Mouse (Mus musculus) midbrain, embryonic 15.5 days (tissue): ENCODE measurements around the gene Haghl. TPM values are rescaled to one million over a fixed set of nuclear protein-coding genes. Genes with fewer than 3 reads are reported as not detected.
"Not testable (repeated sequence)": the region's sequence is repeated elsewhere in the genome, so short reads cannot be mapped to it uniquely, and the experiment has no call there.

Experiments used
- ATAC-seq: fragments of 200-750 bp; cut with Nextera tagmentation; replicated peaks from 2 replicates; pipeline ENCODE4 v1.8.0; 2017; ENCODE audit warnings: moderate TSS enrichment
- H3K27ac ChIP-seq: fragments of 300-500 bp; sonication (generic); 2 replicates; pipeline ENCODE4 v1.5.1; 2015; ENCODE audit warnings: mild to moderate bottlenecking, inconsistent platforms
- H3K27me3 ChIP-seq: fragments of 300-500 bp; sonication (generic); replicated peaks from 2 replicates; pipeline ENCODE4 v1.6.1; 2015; ENCODE audit warnings: inconsistent platforms
- H3K36me3 ChIP-seq: fragments of 300-500 bp; sonication (generic); replicated peaks from 2 replicates; pipeline ENCODE4 v1.6.1; 2015; ENCODE audit warnings: inconsistent platforms
- H3K4me1 ChIP-seq: fragments of 300-500 bp; sonication (generic); 2 replicates; pipeline ENCODE4 v1.6.1; 2015; ENCODE audit warnings: inconsistent platforms
- H3K4me2 ChIP-seq: fragments of 300-500 bp; sonication (generic); 2 replicates; pipeline ENCODE4 v1.6.1; 2015; ENCODE audit warnings: inconsistent platforms, mild to moderate bottlenecking, moderate library complexity
- H3K4me3 ChIP-seq: fragments of 300-500 bp; sonication (generic); 2 replicates; pipeline ENCODE4 v1.5.1; 2015; ENCODE audit warnings: mild to moderate bottlenecking, inconsistent platforms
- H3K9ac ChIP-seq: fragments of 300-500 bp; sonication (generic); 2 replicates; pipeline ENCODE4 v1.6.1; 2015; ENCODE audit warnings: mild to moderate bottlenecking, inconsistent platforms
- H3K9me3 ChIP-seq: fragments of 300-500 bp; sonication (generic); 2 replicates; pipeline ENCODE4 v1.6.1; 2016; ENCODE audit warnings: inconsistent platforms
- WGBS: fragments of 180-500 bp; shearing (Covaris S2); methylation state at CpG from one replicate; pipeline ENCODE4 v1.1.7; 2015; ENCODE audit warnings: mixed read lengths; 5-methylcytosine and 5-hydroxymethylcytosine counted together
- microRNA-seq: library from miRNA; unstranded; fragments of <30 nt; microRNA quantifications from one replicate; pipeline ENCODE4, GENCODE M21; 2016
- polyA plus RNA-seq: library from polyadenylated mRNA; unstranded; fragments of >200 nt; fragmentation: Nextera tagmentation; extraction: Ambion mirVana; gene quantifications from 2 replicates; pipeline ENCODE4 v1.2.1, GENCODE M21; 2015

The Haghl gene
- polyA plus RNA-seq, 1 experiment from 2014 or later, result 160 TPM

GRCm38 (mm10) chr17:25749314-25749713 is 36.2 kb downstream of the Haghl start:
- ATAC-seq, result no peak
- Histone ChIP-seq H3K9ac (no peak overlapping the region), H3K4me3 (no peak overlapping the region), H3K27ac (no peak overlapping the region), H3K27me3 (no peaks in the 10 kb centered on the region), H3K4me1 (no peaks in the 10 kb centered on the region), H3K9me3 (no peaks in the 10 kb centered on the region), H3K36me3 (no peaks in the 10 kb centered on the region), H3K4me2 (no peak overlapping the region)
- WGBS, result 91% methylated on average over 6 of the region's 6 CpGs

GRCm38 (mm10) chr17:25748238-25748637 is 37.2 kb downstream of the Haghl start:
- H3K27ac ChIP-seq, result no peak overlapping the region

GRCm38 (mm10) chr17:25744311-25744710 is 41.2 kb downstream of the Haghl start:
- Histone ChIP-seq H3K4me2 (no peak overlapping the region), H3K36me3 (no peaks in the 10 kb centered on the region), H3K4me1 (no peaks in the 10 kb centered on the region), H3K9ac (no peak overlapping the region), H3K27me3 (no peaks in the 10 kb centered on the region), H3K9me3 (no peaks in the 10 kb centered on the region), H3K27ac (no peak overlapping the region), H3K4me3 (no peak overlapping the region)
- WGBS, result 80% methylated on average over 10 of the region's 10 CpGs
- ATAC-seq, result no peak

More at GRCm38 (mm10) chr17:25748238-25748637, 37.2 kb downstream of the Haghl start:
- H3K36me3 ChIP-seq, result no peaks in the 10 kb centered on the region
- no peaks in the 10 kb centered on the region for H3K4me1 ChIP-seq
- no peak overlapping the region for H3K4me2 ChIP-seq
- no peak overlapping the region for H3K9ac ChIP-seq
- 92% methylated on average over 4 of the region's 4 CpGs for WGBS
- no peaks in the 10 kb centered on the region for H3K9me3 ChIP-seq
- H3K27me3 ChIP-seq, result no peaks in the 10 kb centered on the region
- no peak overlapping the region for H3K4me3 ChIP-seq
- no peak for ATAC-seq

- H3K4me1 ChIP-seq, result no peaks in the 10 kb centered on the region
- H3K27ac ChIP-seq, result no peak overlapping the region
- no peaks in the 10 kb centered on the region for H3K9me3 ChIP-seq
- no peaks in the 10 kb centered on the region for H3K36me3 ChIP-seq
- no peak for ATAC-seq
- no peak overlapping the region for H3K4me2 ChIP-seq
- H3K27me3 ChIP-seq, result no peaks in the 10 kb centered on the region
- H3K4me3 ChIP-seq, result no peak overlapping the region
- WGBS, result 89% methylated on average over 9 of the region's 9 CpGs
- H3K9ac ChIP-seq, result no peak overlapping the region
Measured at GRCm38 (mm10) chr17:25743831-25744230, 41.6 kb downstream of the Haghl start.

GRCm38 (mm10) chr17:25741471-25741870 is 44.0 kb downstream of the Haghl start:
- not testable (repeated sequence) for ATAC-seq, H3K27ac ChIP-seq, H3K4me2 ChIP-seq, H3K4me3 ChIP-seq, H3K27me3 ChIP-seq, H3K9me3 ChIP-seq, H3K9ac ChIP-seq, H3K4me1 ChIP-seq, H3K36me3 ChIP-seq
- WGBS, result 70% methylated on average over 12 of the region's 12 CpGs

GRCm38 (mm10) chr17:25738861-25739260 is 46.6 kb downstream of the Haghl start:
- H3K27ac ChIP-seq, result no peak overlapping the region
- no peaks in the 10 kb centered on the region for H3K4me1 ChIP-seq
- no peak overlapping the region for H3K4me2 ChIP-seq
- H3K9me3 ChIP-seq, result no peaks in the 10 kb centered on the region
- WGBS, result 81% methylated on average over 7 of the region's 7 CpGs
- H3K36me3 ChIP-seq, result no peaks in the 10 kb centered on the region
- no peak for ATAC-seq
- no peak overlapping the region for H3K9ac ChIP-seq
- H3K4me3 ChIP-seq, result no peak overlapping the region
- no peaks in the 10 kb centered on the region for H3K27me3 ChIP-seq

- no peaks in the 10 kb centered on the region for H3K4me1 ChIP-seq
- WGBS, result 64% methylated on average over 3 of the region's 3 CpGs
- no peaks in the 10 kb centered on the region for H3K36me3 ChIP-seq
- no peak for ATAC-seq
- no peak within 1 kb of the TSS for H3K4me2 ChIP-seq
- H3K9me3 ChIP-seq, result no peaks in the 10 kb centered on the region
- no peak within 1 kb of the TSS for H3K27ac ChIP-seq
- no peak within 1 kb of the TSS for H3K4me3 ChIP-seq
- no peaks in the 10 kb centered on the region for H3K27me3 ChIP-seq
- H3K9ac ChIP-seq, result no peak within 1 kb of the TSS
Measured at GRCm38 (mm10) chr17:25735745-25736144, 49.7 kb downstream of the Haghl start, which contains the start of gene Mslnl. Gene Mslnl (plus strand): TSS chr17:25736042.

- Histone ChIP-seq H3K36me3 (no peaks in the 10 kb centered on the region), H3K27ac (no peak overlapping the region), H3K4me3 (no peak overlapping the region), H3K9ac (no peak overlapping the region), H3K4me2 (no peak overlapping the region), H3K27me3 (no peaks in the 10 kb centered on the region), H3K4me1 (no peaks in the 10 kb centered on the region), H3K9me3 (no peaks in the 10 kb centered on the region)
- 80% methylated on average over 5 of the region's 5 CpGs for WGBS
- ATAC-seq, result no peak
Measured at GRCm38 (mm10) chr17:25735246-25735645, 50.2 kb downstream of the Haghl start.

GRCm38 (mm10) chr17:25732082-25732481 is 53.4 kb downstream of the Haghl start:
- 14% methylated on average over 2 of the region's 2 CpGs for WGBS
- Histone ChIP-seq H3K27ac (no peak overlapping the region), H3K27me3 (no peaks in the 10 kb centered on the region)

More at GRCm38 (mm10) chr17:25732082-25732481, 53.4 kb downstream of the Haghl start:
- H3K4me3 ChIP-seq, result no peak overlapping the region
- no peak overlapping the region for H3K4me2 ChIP-seq
- no peaks in the 10 kb centered on the region for H3K9me3 ChIP-seq
- no peak overlapping the region for H3K9ac ChIP-seq
- H3K4me1 ChIP-seq, result peaks cover 14% of the 10 kb centered on the region
- no peaks in the 10 kb centered on the region; the same call in 1 of the 2 replicates for H3K36me3 ChIP-seq
- no peak for ATAC-seq

Small RNAs within 50 kb of the gene (microRNA-seq; reads per million reads assigned to microRNA genes)
- gene Gm25083 (not detected), gene Mir3082 (not detected), gene Mir6966 (not detected)

Other genes with a start within 250 kb of the Haghl start
- 10.7 and 15.2 TPM in 2 replicates for gene Sox8, start 215.0 kb downstream of the Haghl start, polyA plus RNA-seq
- gene Lmf1, start 206.6 kb downstream of the Haghl start, polyA plus RNA-seq, result 23.2 and 24.9 TPM in 2 replicates
- 3.5 and 4.0 TPM in 2 replicates for gene Gng13, start 68.5 kb downstream of the Haghl start, polyA plus RNA-seq
- 5.7 and 6.3 TPM in 2 replicates for gene Chtf18, start 58.3 kb downstream of the Haghl start, polyA plus RNA-seq
- 27.7 and 30.5 TPM in 2 replicates for gene Rpusd1, start 58.0 kb downstream of the Haghl start, polyA plus RNA-seq
- not detected in 2 replicates for gene Mslnl, start 49.6 kb downstream of the Haghl start, polyA plus RNA-seq
- 0.32 and 0.43 TPM in 2 replicates for gene Msln, start 31.3 kb downstream of the Haghl start, polyA plus RNA-seq
- 30.3 and 32.6 TPM in 2 replicates for gene Narfl, start 11.9 kb downstream of the Haghl start, polyA plus RNA-seq
- 0.24 and 0.44 TPM in 2 replicates for gene Ccdc78, start 907 bp upstream of the Haghl start, polyA plus RNA-seq
- 92.6 and 93.7 TPM in 2 replicates for gene Fam173a, start 7.2 kb upstream of the Haghl start, polyA plus RNA-seq
- gene AC134908.4, start 10.0 kb upstream of the Haghl start, polyA plus RNA-seq, result 1.3 TPM in 1 of 2 replicates, not detected in the other
- gene Metrn, start 11.5 kb upstream of the Haghl start, polyA plus RNA-seq, result 32.6 and 36.3 TPM in 2 replicates
- 50.8 and 50.9 TPM in 2 replicates for gene Fbxl16, start 23.4 kb upstream of the Haghl start, polyA plus RNA-seq
- gene Wdr24, start 38.0 kb upstream of the Haghl start, polyA plus RNA-seq, result 35.2 and 36.7 TPM in 2 replicates
- gene Jmjd8, start 43.2 kb upstream of the Haghl start, polyA plus RNA-seq, result 61.9 and 63.0 TPM in 2 replicates
- gene Stub1, start 47.7 kb upstream of the Haghl start, polyA plus RNA-seq, result 373 and 381 TPM in 2 replicates
- gene Rhbdl1, start 51.6 kb upstream of the Haghl start, polyA plus RNA-seq, result 54.8 and 57.8 TPM in 2 replicates
- 14.2 and 14.7 TPM in 2 replicates for gene Gm20683, start 56.1 kb upstream of the Haghl start, polyA plus RNA-seq
- gene Rhot2, start 59.2 kb upstream of the Haghl start, polyA plus RNA-seq, result 17.2 and 18.3 TPM in 2 replicates
- 19.7 and 23.3 TPM in 2 replicates for gene Wdr90, start 75.8 kb upstream of the Haghl start, polyA plus RNA-seq
- 18.5 and 19.8 TPM in 2 replicates for gene Mcrip2, start 83.1 kb upstream of the Haghl start, polyA plus RNA-seq
- 70.5 and 71.1 TPM in 2 replicates for gene Mettl26, start 89.4 kb upstream of the Haghl start, polyA plus RNA-seq
- 0.47 and 0.54 TPM in 2 replicates for gene Wfikkn1, start 95.2 kb upstream of the Haghl start, polyA plus RNA-seq
- 56.7 and 57.5 TPM in 2 replicates for gene Rab40c, start 134.1 kb upstream of the Haghl start, polyA plus RNA-seq
- 71.9 and 75.8 TPM in 2 replicates for gene Pigq, start 159.3 kb upstream of the Haghl start, polyA plus RNA-seq
- gene Nhlrc4, start 159.3 kb upstream of the Haghl start, polyA plus RNA-seq, result 0.73 and 0.80 TPM in 2 replicates
- 3.1 and 6.1 TPM in 2 replicates for gene A930017K11Rik, start 166.9 kb upstream of the Haghl start, polyA plus RNA-seq
- 22.2 and 23.8 TPM in 2 replicates for gene Capn15, start 200.1 kb upstream of the Haghl start, polyA plus RNA-seq